Mouse (Mus musculus): ENCODE data around the gene Guca2b. TPM values are rescaled to one million over a fixed set of nuclear protein-coding genes. Genes with fewer than 3 reads are reported as not detected.

The Guca2b gene
- total RNA-seq (2023): not detected in 2 replicates

DNA sequence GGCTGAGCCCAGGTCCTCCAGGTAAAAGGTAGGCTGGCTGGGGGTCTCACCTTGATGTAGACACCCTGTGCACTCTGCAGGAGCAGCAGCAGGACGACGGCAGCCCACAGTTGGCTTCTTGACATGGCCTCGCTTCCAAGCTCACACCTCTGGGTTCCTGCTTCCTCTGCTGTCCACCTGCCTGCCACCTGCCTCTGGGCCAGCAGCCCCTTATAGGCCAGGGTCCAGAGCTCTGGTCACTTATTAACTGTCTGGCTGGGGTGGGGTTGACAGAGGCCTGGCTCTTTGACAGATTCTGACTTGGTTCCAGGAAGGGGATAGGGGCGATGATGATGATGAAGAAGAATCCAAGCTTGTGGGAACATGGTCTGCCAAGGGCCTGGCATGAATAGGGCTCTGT is at the start of gene Guca2b:
Guca2b (minus strand) TSS at position 224 of the 400 bp plus-strand sequence.

DNA sequence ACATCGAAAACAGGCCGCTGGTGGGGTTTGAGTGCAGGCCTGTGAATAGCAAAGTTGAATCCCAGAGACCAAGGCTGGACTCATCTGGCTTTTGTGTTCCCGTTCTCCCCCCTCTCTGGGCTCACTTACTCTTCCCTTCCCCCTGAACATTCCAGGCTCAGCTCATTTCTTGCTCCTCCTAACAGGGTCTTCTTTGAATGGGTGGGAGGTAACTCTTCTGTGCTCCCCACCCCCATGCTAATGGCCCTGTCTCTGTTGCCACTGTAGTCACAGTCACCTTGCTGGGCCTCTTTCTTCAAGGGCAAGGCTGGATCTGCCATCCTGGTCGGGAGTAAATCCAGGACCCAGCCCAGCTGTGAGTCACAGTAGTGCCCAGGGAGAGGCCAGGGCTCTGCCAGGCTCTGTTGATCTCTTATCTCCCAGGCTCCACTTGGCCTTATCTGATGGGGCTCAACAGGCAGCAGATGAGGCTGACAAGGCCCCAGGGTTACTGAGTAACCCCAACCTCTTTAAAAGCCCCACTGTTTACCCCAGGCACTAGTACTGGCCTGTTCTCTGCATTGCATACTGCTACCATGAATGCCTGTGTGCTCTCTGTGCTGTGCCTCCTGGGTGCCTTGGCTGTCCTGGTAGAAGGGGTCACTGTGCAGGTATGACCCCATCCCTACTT is 21.4 kb downstream of the Guca2b start, which contains the start of gene Guca2a:
Guca2a (plus strand) TSS at position 529 of the 670 bp plus-strand sequence.

Other genes starting within 250 kb of the Guca2b start
- not detected in 2 replicates for gene Ccdc30, start 243.4 kb downstream of the Guca2b start, total RNA-seq (2023)
- gene Ppcs, start 236.5 kb downstream of the Guca2b start, total RNA-seq (2023): 0.51 and 1.3 TPM in 2 replicates
- gene Zmynd12, start 236.1 kb downstream of the Guca2b start, total RNA-seq (2023): not detected in 2 replicates
- not detected in 2 replicates for gene Rimkla, start 166.3 kb downstream of the Guca2b start, total RNA-seq (2023)
- 36.0 and 50.3 TPM in 2 replicates for gene Foxj3, start 122.0 kb downstream of the Guca2b start, total RNA-seq (2023)
- 1.7 and 1.9 TPM in 2 replicates for gene Frg2f1, start 119.4 kb downstream of the Guca2b start, total RNA-seq (2023)
- gene Guca2a, start 21.2 kb downstream of the Guca2b start, total RNA-seq (2023): not detected in 2 replicates
- 3.5 and 5.9 TPM in 2 replicates for gene Hivep3, start 74.8 kb upstream of the Guca2b start, total RNA-seq (2023)

Measured in neutrophil, adult 65 days (primary cell).